Mouse (Mus musculus) embryonic fibroblast, embryonic 13.5 days (primary cell): ENCODE data around the gene Cryga. TPM values are rescaled to one million over a fixed set of nuclear protein-coding genes. Genes with fewer than 3 reads are reported as not detected.

Source experiments
- H3K27ac ChIP-seq: 2 replicates; pipeline ENCODE4 v1.5.1; 2012; ENCODE audit warnings: low read length, control low read depth, inconsistent platforms; ENCODE audit not compliant: insufficient read depth
- H3K4me1 ChIP-seq: 2 replicates; pipeline ENCODE4 v1.6.1; 2011; ENCODE audit warnings: low read length; ENCODE audit not compliant: control insufficient read depth, insufficient read depth
- H3K4me3 ChIP-seq: 2 replicates; pipeline ENCODE4 v1.5.1; 2011; ENCODE audit warnings: mild to moderate bottlenecking, control low read depth, low read length; ENCODE audit not compliant: insufficient read depth
- CTCF ChIP-seq: IDR thresholded peaks from 2 replicates; pipeline ENCODE4 v1.5.1; 2011; ENCODE audit warnings: mild to moderate bottlenecking, control low read depth, low read length, moderate library complexity, borderline replicate concordance; ENCODE audit not compliant: insufficient read depth
- POLR2A ChIP-seq: IDR thresholded peaks from 2 replicates; pipeline ENCODE4 v1.6.1; 2011; ENCODE audit warnings: low read depth, mild to moderate bottlenecking, control low read depth, low read length, moderate library complexity
- polyA plus RNA-seq: library from polyadenylated mRNA; stranded (reverse); fragments of >200 nt; gene quantifications from 2 replicates; pipeline ENCODE4 v1.2.4, GENCODE M21; 2011; ENCODE audit warnings: low read depth; ENCODE audit not compliant: missing spikeins, insufficient read length

Gene Cryga
- polyA plus RNA-seq, 1 experiment, result not detected

DNA sequence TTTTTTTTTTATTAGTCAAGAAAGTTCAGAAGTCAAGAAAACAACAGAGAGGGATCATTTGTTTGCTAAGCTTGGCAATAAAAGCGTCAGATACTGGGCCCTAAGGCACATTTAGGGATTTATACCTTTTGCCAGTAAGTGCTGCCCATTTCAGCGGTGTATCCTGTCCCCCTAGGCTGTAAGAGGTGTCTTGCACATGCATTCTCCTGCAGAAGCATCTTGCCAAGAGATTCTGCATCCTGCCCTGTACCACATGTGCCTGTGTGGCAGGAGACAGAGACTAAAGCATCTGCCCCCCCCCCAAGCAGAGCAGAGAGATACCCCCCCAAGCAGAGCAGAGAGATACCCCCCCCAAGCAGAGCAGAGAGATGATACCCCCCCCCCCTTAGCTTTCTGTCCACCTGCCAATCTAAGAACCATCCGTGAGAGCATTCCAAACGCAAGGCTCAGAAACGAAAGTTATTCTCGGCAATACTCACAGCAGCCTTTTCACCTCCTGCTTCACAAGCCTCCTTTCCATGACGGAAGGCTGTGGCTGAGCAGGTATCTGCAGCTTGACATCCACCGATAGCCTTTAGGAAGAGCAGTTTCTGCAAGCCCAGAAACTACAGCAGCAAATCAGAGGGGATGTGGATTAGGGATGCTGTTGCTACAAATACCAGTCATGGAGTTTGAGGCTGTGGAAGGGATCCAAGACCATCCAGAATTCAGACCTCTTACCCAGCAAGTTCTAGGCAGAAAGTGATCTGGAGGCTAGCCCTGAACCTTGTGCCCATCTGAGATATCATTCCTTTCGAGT, 19.6 kb upstream of the Cryga start, which contains the start of gene D630023F18Rik:
Gene D630023F18Rik, minus strand, starts transcription at position 641 of the 799 bp plus-strand sequence.
- Histone ChIP-seq H3K27ac (no peak within 1 kb of the TSS), H3K4me3 (peak within 1 kb of the TSS; percentile 18), H3K4me1 (no peaks in the 10 kb centered on the region)
- TF ChIP-seq CTCF (no peak), POLR2A (no peak)

DNA sequence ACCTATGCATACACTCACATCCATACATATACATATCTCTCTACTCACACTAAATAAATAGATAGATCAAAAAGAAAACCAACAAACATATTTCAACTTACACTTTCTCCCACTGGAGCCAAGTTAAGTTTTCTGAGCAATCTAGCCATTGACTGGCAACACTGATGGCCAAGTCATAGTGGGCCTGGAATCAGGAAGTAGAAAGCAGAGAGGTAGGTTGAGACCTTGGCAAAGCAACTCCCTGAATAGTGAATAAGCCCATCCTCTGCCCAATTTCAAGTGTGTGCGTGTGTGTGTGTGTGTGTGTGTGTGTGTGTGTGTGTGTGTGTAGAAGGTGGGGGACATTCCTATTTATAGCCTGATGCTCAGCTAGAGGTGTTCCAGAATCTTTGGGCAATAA, 16.3 kb upstream of the Cryga start, which contains the start of gene Gm28845:
Gene Gm28845, minus strand, starts transcription at position 121 of the 400 bp plus-strand sequence.
- no peak for TF ChIP-seq POLR2A
- Histone ChIP-seq H3K27ac (no peak within 1 kb of the TSS), H3K4me1 (no peaks in the 10 kb centered on the region), H3K4me3 (no peak within 1 kb of the TSS)

DNA sequence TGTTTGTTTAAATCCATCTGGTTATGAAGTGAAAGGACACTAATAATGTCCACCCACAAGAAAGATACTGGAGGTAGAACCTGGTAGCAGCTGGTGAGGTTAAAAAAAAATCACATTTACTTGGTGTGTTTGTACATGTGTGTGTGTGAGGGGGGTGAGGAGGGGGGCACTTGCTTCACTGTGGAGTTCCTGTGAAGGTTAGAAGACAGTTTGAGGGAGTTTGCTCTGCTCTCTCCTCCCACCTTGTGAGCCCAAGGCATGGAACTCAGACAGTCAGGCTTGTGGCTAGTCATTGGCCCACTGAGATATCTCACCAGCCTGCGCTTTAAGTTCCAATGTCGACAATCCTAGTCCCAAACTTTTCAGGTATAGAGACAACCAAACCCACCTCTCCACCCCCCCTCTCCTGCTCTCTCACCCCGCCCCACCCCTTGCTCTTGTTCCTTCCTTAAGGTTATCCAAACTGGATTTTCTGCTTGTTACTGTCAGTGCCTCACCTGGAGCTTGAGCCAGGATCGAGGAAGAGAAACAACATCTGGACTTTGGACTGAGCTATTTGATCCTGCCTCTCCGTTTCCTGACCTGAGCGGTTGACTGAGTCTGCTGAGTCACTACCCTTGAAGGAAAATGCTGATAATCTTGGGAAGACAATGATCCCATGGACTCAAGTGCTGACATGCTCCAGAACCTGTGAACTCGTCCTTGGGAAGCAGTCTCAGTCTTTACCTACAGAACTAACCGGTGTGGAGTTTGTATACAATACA, 15.2 kb upstream of the Cryga start:
- H3K27ac ChIP-seq, result no peak overlapping the region
- H3K4me3 ChIP-seq, result no peak overlapping the region
- no peaks in the 10 kb centered on the region for H3K4me1 ChIP-seq
- no peak for TF ChIP-seq CTCF
- no peak for TF ChIP-seq POLR2A

DNA sequence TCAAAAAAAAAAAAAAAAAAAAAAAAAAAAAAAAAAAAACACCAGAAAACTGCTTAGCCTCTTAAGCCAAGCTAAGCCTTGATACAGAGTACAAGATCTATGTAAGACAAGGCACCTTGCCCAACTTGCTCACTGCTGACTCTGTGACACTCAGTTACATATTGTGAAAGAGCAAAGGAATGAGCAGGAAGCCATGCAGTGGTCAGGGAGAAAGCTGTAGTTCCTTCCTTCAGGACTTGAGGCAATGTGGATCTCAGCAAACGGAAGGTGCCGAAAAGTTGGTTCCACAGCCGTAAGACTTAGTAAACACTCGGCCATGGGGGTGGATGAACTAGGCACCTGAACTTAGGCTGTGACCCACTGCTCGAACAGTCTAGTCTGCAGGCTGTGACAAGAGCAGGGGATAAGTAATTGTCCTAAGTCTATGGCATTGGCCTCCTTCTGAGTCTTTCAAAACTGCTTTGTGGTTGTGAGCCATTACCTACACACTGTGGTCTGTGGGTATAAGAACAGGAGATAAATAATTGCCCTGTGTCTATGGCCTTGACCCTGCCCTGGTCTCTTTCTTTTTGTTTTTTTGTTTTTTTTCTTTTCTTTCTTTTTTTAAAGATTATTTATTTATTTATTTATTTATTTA, 10.5 kb upstream of the Cryga start:
- TF ChIP-seq POLR2A (no peak), CTCF (no peak)
- no peak overlapping the region for H3K4me3 ChIP-seq
- no peaks in the 10 kb centered on the region for H3K4me1 ChIP-seq
- H3K27ac ChIP-seq, result no peak overlapping the region

DNA sequence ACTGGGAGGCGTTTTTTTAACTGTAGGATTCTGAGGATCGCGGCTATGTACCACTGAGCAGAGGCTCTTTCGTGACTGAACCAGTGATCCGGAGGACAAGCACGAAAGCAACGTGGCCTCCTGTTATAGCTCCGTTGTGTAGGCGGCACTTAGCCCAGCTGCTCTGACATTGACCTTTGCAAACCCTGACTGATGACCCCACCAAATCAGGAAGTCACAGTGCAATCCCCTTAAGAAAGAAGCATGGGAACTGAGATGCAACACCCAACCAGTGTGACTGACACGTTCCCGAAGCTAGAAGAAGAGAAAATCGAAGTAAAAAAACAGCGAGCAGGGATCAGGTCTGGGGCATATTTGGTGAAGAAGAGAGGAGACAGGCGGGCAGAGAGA, 9.6 kb upstream of the Cryga start:
- Histone ChIP-seq H3K4me3 (no peak overlapping the region), H3K27ac (no peak overlapping the region), H3K4me1 (no peaks in the 10 kb centered on the region)
- no peak for TF ChIP-seq CTCF
- no peak for TF ChIP-seq POLR2A

DNA sequence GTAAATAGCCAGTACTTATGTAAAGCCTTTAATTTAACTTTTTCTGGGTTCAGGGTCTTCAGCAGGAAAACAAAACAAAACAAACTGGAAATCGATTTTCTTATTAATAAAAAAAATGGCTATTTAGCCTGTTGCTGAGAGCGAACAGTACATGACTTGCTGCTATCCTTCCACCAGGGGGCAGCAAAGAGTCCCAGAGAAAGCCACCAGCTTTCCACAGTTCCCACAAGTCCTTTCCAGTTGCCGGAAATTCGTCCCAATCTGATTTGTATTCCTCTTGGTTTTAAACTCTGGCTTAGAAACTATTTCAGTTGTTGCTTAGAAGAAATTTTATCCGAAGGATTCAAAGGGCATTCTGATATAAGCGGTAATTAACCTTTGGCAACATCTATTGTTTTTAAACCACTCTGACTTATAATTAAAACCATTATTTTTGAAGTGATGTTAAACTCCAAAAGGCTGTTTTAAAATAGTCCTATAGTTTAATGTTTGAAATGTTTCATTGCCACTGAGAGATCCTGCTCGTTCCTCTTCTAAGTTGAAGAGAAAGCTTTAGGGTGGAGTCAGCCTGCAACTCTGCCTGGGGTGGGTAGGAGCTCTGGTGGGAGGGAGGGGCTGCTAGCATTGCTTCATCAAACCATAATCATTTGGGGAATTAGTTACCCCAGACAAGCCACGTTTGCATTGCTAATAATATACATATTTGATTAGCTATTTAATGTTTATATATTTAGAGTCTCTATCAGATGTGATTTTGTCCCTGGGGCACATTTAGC, 9.0 kb upstream of the Cryga start:
- Histone ChIP-seq H3K27ac (no peak overlapping the region), H3K4me1 (no peaks in the 10 kb centered on the region), H3K4me3 (no peak overlapping the region)
- TF ChIP-seq CTCF (peak; percentile 52; the same call in 1 of the 2 replicates), POLR2A (no peak)

DNA sequence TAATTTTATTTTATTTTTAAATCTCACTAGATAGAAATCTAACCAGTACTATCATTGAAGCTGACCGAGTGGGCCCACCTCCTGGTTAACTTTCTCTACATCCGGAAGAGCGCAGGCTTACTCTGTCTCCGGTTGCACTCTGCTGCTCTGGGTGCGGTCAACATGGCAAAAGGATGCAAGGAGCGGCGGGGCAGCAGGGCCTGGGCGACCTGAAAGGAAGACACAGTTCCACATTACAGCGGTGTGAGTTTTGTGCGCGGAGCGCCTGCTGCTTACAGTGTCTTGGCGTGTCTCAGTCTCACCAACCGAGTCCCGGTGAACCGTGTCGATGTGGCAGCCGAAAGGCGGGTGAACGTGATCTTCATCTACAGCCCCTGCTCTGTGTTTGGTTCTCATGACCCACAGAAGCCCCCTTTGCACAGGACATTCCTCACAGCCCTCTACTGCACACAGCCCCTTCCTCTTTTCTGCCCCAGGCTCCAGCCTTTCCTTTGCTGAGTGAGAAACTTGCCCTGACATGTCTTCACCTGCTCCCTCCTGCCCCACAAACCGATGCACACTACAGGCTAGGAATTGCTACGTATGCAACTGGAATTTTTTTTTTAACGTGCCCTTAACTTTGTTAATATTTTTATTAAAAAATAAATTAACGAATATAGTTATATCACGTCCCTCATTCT, 6.7 kb upstream of the Cryga start:
- Histone ChIP-seq H3K4me1 (no peaks in the 10 kb centered on the region), H3K4me3 (no peak overlapping the region), H3K27ac (no peak overlapping the region)
- TF ChIP-seq CTCF (no peak), POLR2A (no peak)

DNA sequence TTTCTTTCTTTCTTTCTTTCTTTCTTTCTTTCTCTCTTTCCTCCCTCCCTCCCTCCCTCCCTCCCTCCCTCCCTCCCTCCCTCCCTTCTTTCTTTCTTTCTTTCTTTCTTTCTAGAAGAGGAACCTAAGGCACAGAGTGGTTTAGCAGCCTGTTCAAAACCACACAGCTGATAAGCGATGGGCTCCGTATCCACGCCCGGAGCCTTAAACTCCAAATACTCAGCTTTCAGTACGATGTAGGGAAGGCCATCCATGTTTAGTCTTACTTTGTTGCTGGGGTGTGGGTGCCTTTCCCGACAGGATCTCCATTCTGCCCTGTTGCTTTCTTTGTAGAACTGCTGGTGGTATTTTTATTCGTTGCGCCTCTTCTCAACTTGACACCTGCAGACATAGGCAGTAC, 6.0 kb upstream of the Cryga start:
- no peaks in the 10 kb centered on the region for H3K4me1 ChIP-seq
- H3K4me3 ChIP-seq, result no peak overlapping the region
- H3K27ac ChIP-seq, result no peak overlapping the region
- no peak for TF ChIP-seq CTCF
- TF ChIP-seq POLR2A, result no peak
